Mouse (Mus musculus) mature B cell (primary cell): Measurements from ENCODE around the gene Uggt1.

Experiments used
- in situ Hi-C: fragments of 300-500 bp; cut with MboI; formaldehyde crosslinking; loops from 2 replicates; pipeline ENCODE4 v1.14.3; 2019

Gene Uggt1

DNA sequence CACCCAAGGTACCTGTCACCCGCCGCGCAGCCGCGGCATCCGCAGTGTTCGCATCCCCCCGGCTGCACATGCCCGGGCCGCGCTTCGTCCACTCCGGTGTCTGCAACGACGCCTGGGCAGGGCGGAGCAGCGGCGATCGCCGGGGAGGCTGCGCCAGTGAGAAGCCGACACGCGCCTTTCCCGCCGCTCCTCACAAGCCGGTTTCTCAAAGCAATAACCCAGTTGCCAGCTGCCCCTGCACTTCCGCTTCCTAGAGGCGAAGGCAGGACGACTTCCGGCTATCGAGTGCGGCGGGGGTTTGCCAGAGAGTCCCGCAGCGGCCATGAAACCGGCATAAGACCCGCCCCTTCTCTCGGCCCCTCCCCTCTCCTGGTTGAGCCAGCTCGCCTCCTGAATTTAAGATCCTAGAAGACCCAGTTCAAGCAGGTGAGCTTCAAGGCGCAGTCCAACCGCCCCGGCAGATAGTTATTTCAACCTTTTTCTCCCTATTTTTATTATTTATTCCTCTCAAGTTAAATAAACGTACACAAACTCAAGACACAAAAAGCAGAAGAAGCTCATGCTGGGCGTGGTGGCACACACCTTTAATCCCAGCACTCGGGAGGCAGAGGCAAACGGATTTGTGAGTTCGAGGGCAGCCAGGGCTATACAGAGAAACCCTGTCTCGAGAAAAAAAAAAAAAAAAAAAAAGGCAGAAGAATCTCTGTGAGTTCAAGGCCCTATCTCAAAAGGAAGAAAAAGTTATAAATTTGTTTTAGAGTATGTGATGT is at the start of gene Uggt1:
Uggt1 (minus strand) TSS at position 663 of the 770 bp plus-strand sequence.
- in situ Hi-C loops = no loop called here

DNA sequence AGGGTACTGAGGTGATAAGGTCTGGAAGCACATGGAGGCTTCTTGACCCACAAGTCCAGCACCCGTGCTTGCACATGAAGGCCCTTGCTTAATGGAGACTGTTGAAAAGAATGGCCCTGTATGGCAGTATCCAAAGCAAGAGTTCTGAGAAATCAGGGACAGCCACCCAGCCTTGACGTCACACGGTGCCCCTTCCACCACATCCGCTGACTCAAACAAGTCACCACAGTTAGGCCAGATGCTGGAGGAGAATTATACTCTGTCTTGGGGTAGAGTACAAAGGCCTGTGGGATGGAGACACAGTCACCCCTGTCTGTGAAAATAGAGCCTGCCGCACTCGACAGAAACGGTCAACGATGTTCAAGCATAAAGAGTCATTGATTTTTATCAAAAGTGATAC is 49.0 kb upstream of the Uggt1 start:
- in situ Hi-C loops = no loop called here

DNA sequence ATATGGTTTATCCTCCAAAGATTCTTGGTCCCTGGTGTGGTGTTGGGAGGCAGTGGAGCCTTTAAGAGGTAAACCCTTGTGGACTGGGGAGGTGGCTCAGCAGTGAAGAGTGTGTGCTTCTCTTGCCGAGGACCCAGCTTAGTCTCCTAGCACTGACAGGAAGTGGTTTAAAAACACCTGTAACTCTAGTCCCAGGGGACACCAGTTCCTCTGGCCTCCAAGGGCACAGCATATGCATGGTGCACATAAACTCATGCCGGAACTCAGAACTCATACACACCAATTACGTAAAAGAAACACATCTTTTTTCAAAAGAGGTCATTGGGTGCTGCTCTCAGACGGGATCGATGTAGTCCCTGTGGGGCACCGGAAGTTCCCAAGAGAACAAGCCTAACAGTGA is 37.3 kb upstream of the Uggt1 start:
- in situ Hi-C loops = no loop called here

DNA sequence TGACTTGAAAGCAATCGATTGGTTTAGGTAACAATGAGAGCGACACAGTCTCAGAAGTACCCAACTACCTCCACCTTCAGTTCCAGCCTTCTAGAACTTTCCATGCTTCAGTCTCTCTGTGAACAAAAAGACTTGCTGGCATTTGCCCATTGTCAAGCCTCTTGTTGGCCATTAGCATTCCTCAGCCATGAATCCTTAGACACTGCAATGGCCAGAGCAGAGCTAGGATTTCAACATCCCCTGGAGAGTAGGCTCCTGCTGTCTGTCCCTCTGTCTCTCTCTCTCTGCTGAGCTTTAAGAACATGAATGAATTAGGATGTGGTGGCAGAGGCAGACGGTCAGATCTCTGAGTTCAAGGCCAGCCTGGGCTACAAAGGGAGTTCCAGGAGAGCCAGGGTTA is 36.4 kb upstream of the Uggt1 start:
- in situ Hi-C loops = no loop called here

DNA sequence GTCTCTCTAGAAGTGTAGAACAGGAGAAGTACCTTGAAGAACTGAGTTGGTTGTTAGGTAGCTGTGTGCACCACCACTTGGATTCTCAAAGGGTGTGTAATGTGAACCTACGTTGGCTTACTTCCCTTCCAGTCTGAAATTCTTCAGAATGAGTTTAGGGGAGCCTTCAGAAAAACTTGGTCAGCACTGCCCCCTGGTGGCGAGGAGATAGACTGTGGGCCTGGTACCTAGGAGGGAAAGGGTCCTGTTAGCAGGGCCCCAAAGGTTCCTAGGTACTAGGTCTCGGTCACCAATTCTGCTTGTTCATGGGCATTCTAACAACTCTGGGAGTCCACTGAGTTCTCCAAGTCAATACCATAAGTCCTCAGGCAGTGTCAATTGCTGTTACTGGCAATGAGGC is 34.7 kb upstream of the Uggt1 start:
- in situ Hi-C loops = no loop called here

DNA sequence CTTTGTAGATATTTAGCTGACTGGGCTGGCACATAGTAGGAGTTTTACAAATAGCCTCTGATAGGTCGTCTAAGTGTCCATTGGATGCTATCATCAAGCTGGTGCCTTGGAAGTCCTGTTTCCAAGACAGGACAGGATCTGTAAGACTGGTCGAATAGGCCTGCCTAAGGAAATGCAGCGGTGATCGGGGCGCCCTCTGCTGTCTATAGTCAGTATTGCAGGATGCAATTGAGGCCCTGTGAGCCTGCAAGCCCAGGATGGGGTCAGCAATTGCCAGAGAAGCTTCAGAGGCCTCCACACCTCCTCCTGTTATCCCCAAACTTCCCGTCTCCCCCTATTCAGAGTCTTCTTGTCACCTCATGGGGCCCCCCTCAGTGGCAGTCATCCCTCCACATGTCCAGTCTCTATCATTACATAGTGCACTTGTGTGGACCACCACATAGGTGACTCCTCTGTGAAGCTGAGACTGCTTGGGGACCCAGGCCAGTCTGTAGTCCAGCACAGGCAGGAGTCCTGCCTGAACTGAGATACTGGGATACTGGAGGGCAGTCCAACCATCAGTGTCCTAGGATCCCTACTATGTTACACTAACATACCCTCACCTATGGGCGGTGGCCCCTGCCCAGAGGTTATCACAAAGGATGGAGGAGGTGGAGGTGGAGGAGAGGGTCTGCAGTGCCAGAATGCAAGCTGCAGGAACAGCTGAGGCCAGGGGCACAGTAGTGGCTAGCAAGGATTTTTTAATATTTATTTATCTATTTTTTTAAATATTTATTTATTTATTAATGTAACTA is 32.9 kb upstream of the Uggt1 start:
- in situ Hi-C loops = no loop called here

DNA sequence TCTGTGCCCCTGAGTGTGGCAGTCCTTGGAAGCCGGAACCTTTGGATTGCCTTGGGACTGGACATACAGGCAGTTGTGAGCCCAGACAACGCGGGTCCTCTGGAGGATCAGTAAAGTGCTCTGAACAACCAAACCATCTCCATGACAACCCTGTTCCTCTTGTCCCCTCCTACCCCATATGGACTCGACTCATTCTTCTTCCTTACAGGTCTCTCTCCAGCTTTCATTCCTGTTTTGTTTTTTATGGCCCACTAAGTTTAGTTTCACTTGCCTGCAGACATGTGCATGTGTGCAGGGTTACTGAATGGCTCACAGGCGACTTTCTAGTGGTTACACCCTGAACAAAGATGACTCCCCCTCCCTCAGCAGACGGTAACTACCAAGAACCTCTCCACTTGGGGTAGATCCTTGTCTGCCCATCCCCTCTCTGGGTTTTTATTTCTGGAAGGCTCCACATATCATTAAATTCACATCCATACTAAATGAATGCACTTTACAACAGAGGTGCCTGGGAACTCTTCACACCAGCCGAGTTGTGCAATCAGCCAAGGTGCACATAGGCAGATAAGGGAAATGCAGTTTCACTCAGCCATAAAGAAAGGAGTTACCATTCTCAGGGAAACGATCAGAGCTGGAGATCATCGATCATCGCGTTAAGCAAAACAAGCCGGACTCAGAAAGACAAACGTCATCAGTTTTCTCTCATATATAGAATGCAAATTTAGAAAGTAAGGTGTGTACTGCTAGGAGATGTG is 31.3 kb upstream of the Uggt1 start:
- in situ Hi-C loops = no loop called here

DNA sequence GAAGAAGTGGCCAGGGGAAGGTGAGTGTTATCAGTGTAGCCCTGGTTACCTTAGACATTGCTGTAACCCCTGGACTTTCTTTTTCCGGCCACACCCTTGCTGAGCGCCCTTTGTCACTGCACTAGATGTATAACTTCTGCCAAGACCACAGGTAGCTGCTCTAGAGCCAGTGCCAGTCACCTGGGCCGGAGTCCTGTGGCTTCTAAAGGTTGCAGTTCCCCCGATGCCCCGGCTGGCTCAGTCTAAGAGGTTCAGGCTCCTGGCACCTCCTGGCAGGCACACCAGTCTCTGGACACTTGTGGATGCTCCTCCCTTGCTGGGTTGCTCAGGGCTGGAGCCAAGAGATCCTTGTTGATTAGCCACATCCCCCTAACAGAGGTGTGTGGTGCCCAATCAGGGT is 29.9 kb upstream of the Uggt1 start, which contains the start of gene Neurl3:
Neurl3 (minus strand) TSS at position 225 of the 400 bp plus-strand sequence.
- in situ Hi-C loops = loop anchor here (25.0 kb wide), 2 partner anchors 412 to 1437 kb away; partner anchors contain the start of genes Fam168b and Plekhb2

DNA sequence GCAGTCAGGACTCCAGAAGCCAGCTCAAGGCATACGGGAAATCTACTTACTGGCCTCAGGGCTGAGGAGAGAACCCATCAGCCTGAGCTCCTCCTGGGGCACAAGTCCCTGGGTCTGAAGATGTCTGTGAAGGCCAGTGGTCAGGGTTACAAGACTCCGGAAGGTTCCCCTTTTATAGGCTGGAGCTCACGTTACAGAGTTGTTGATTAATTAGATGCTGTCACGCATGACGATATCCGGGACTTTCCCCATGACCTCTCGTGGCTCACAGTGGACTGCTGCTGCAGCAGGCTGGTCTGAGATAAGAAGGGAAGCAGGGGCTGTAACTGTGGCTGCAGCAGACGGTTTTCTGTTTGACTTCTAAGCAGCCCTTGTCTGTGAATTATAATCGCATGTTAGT is 28.8 kb upstream of the Uggt1 start:
- in situ Hi-C loops = loop anchor here (25.0 kb wide), 2 partner anchors 411 to 1436 kb away; partner anchors contain the start of genes Fam168b and Plekhb2

DNA sequence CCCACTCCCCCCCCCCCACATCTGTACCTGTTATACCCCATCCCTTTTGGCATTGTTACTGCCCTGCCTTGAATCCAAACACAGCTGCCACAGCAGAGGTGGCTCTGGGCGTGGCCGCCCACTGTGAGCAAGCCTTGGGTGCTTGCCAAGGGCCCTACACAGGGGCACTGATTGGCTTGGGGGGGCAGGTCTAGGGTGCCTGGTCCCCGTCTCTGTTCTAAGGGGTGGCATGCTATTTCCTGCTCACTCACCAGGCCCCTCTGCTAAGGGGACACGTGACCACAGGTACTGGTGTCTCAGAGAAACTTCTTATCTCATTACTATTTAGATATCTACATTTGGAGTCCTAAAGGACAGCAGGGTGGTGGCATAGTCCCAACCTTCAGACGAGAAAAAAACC is 28.0 kb upstream of the Uggt1 start:
- in situ Hi-C loops = loop anchor here (25.0 kb wide), 2 partner anchors 410 to 1435 kb away; partner anchors contain the start of genes Fam168b and Plekhb2

DNA sequence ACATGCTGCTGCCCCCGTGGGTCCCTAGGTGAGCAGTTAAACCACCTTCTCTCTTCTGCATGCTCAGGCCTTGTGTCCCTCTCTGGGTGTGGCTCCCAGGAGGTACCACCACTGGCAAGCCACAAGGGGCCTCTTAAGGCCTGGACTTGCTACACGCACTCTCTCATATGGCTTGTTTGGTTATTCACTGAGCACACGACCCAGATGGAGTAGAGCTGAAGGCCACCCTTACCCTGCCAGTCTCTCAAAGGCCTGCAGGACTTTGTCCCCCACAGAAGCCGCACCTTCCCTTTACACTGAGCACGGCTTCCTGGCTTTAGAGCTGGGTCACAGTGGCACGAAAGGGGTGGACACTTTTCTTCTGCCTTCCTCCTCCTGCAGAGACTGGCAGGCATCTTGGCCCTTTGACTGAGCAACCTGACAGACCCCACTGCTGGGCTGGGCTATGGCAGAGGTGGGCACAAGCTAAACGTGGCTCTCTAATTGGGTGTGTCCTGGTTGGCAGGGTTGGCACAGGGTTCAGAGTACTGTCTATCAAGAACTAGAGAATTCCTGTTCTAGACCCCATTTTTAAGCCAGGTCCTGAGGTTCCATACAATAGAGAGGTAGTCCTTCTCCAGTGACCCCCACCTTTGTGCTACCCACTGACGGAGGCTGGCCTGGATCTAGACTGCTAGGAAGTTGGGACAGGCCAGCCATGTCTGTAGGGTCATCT is 27.2 kb upstream of the Uggt1 start:
- in situ Hi-C loops = loop anchor here (25.0 kb wide), 2 partner anchors 409 to 1434 kb away; partner anchors contain the start of genes Fam168b and Plekhb2

DNA sequence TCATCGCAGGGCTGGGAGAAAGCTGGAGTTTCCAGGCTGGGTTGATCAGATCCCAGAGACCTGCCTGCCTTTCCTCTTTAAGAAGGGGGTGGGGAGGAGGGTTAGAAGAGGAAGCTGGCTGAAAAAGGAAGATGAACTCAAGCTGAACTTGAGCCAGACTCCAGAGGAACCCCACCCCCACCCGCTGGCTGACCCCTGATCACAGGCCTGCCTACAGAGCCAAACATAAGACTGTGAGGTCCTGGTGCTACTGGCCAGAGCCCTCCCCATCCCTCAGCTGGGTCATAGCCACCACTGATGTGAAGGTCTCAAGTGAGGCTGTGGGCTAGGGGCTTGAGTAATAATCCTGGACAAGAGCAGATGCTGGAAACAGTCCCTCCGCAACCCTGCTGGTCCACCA is 26.1 kb upstream of the Uggt1 start:
- in situ Hi-C loops = loop anchor here (25.0 kb wide), 2 partner anchors 408 to 1433 kb away; partner anchors contain the start of genes Fam168b and Plekhb2

DNA sequence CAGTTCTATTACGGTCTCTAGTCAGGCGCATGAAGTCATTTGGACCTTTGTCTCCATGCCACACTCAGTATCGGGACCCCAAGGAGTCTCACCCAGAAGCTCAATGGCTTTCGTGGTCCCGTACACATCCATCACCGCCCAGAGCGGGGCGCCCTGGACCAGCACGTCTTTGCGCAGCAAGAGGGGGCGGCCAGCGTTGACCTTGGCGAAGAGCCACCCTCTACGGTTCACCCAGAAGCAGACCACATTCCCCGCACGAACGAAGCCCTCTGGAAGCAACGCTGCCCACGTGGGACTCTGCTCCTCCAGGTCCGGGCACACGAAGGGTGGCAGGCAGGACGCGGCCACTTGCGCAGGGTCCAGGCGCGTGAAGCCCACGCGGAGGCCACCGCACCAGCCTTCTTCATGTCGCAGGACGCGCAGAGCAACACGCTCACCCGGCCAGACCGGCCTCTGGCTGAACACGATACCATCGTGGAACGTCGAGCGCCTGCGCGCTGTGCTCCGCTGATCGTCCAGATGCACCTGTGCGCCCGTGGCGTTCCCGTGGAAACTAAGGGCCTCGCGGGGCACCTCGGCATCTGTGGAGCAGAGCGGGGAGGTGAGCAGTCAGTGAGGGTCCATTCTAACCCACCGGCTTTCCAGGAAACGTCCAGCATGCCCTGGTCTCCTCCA is 24.7 kb upstream of the Uggt1 start:
- in situ Hi-C loops = loop anchor here (25.0 kb wide), 2 partner anchors 407 to 1432 kb away; partner anchors contain the start of genes Fam168b and Plekhb2

DNA sequence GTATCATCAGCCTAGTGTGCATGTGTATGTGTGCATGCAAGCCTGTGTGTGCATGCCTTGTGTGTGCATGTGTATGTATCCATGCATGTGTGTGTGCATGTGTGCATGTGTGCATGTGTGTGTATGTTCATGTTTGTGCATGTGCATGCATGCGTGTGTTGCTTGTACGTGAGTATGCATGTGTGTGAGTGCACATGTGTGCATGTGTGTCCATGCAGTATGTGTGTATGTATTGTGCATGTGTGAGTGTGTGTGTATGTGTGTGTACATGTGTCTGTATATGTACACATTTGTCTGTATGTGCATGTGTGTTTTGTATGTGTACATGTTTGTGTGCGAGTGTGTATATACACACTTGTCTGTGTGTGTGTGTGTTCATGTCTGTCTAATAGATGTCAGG is 23.1 kb upstream of the Uggt1 start:
- in situ Hi-C loops = loop anchor here (25.0 kb wide), 2 partner anchors 405 to 1430 kb away; partner anchors contain the start of genes Fam168b and Plekhb2

DNA sequence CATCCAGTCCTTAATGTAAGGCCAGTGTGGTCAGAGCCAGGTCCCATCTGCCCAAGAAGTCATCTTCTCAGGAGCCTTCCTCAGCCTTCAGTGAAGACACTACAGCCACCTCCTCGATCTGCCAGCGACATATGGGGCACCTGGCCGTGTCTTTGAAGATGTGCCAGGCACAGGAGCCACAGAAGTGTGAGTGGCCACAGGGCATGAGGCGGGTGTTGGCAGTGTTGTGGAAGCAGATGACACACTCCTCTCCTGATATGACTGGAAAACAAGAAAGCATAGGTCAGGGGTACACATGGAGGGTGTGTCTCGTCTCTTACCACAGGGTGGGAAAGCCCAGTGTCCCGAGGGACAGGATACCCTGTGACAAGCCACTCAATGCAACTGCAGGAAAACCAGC is 21.8 kb upstream of the Uggt1 start:
- in situ Hi-C loops = loop anchor here (25.0 kb wide), 2 partner anchors 404 to 1429 kb away; partner anchors contain the start of genes Fam168b and Plekhb2

DNA sequence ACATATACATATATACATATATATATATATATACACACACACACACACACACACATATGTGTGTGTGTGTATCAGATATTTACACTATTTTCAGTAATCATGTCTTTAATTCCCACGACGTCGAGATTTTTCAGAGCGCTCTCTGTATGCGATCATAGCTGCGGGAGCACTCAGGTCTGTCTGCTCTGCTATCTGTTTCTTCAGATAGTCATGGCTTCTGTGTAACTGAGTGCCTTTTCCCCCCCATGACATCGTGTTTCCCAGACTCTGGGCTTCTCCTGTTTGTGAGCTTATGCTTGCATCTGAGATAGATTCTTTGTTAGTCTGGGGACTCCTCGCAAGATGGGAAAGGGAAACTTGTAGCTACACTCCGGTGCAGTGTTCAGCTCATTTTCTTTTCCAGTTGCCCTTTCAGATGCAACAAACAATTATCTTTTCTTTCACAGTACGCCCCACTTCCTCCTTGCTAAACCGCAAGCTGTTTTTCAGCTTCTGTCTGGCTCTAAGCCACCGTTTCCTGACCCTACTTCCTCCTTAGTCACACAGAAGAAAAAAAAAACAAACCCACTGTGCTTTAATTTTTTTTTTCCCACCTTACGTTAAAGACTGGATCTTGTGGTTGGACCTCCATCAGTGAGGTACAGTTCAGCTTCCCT is 19.4 kb upstream of the Uggt1 start:
- in situ Hi-C loops = loop anchor here (25.0 kb wide), 2 partner anchors 402 to 1427 kb away; partner anchors contain the start of genes Fam168b and Plekhb2

DNA sequence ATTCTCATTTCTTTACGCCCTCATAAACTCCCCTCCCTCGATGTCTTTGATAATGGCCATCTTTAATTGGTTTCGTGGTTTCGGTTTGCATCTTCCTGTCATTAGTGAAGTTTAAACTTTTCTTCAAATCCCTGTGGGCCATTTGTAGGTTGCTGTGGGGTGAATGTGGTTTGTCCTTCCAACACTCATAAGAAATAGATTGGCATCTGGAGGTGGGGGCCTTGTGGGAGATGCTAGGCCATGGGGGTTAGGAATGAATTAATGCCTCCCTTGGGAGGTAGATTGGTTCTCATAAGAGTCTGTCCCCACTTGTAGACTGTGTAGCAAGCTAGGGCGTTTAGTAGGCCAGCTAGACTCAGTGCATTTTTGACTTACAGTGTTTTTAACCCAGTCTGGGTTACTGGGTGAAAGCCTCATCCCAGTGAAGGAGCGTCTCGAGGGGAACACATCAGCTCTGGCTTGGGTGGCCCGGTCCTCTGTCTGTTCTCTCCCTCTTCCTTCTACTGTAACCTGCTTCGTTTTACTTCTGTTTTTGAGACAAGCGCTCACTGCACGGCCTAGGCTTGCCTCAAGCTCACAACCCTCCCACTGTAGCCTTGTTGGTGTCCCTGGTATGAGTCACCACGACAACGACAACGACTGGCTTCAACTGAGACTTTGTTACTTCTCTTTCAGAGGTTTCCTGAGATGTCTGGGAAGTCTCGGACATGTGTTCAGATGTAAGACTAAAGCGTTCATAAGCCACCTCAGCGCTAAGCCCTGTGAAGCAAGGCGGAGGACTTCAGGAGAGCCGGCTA is 17.4 kb upstream of the Uggt1 start:
- in situ Hi-C loops = loop anchor here (25.0 kb wide), 2 partner anchors 400 to 1425 kb away; partner anchors contain the start of genes Fam168b and Plekhb2

DNA sequence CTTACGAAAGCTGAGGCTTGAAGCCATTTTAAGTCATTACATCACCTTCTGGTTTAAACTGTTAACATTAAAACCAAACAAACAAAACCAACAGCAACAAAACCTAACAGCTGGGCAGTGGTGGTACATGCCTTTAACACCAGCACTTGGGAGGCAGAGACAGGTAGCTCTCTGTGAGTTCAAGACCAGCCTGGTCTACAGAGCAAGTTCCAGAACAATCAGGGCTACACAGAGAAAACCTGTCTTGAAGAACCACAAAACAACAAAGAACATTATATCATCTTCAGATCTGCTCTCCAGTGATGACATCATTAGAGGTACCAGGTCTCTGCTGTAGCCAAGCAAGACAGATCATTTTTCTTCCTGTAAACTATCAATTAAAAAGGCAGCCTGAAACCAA is 15.9 kb upstream of the Uggt1 start:
- in situ Hi-C loops = loop anchor here (25.0 kb wide), 2 partner anchors 398 to 1423 kb away; partner anchors contain the start of genes Fam168b and Plekhb2

DNA sequence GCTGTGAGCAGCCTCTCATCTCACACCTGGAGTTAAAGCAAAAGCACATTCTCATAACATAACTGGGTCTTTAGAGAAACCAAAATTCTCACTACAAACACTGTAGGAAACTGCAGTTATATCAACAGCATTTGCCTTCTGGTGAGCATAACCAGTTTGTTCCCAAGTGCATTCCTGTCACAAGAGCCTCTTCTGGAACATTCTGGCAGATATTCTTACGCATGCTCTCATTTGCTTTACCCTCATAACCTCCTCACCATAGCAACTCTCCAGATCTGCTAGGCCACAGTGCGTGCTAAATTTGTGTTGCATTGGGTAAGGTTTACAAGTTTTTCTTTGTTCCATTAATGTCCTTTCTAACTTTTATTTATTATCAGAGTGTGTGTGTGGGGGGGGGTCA is 14.8 kb upstream of the Uggt1 start:
- in situ Hi-C loops = loop anchor here (25.0 kb wide), 2 partner anchors 397 to 1422 kb away; partner anchors contain the start of genes Fam168b and Plekhb2
